Mouse (Mus musculus): ENCODE measurements around the gene Tgm6.

The Tgm6 gene

DNA sequence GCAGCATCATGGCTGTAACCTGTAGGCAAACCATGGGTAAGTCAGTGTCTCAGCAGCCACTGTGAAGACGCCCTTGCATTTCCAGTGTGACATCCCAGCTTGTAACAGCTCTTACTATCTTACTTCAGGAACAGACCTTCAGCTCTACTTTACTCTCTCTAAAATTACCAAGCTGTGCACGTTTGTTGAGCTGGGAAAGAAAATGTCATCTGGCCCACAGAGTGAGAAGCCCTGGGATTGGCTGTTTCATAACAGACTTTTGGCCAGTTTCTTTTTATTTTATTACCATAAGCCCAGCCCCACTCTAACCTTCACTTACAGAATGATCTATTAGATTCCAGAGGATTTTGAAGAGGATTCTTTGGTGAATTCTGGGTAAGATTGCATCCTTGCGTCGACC lies at the start of gene Tgm6:
Gene Tgm6, plus strand, starts transcription at position 301 of the 400 bp plus-strand sequence.
- DNase-seq (ENCODE audit: low read depth, low spot score) = no peak

DNA sequence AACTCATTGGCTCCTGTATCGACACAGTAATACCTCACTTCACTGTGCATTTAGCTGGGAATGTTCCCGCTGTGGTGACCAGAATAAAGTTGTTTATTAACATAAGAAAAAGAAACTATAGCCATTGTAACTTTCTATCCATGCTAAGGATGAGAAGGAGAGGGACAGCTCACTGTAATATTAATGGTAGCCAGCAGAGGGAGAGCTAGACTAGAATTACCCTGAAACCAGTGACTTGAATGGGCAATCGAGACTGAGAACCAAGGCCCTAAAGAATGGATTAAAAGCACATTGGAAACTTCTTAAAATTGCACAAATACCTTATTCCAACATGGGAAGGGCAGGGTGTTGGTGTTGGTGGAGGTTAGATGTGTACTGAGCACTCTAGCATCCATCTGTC lies 44.0 kb upstream of the Tgm6 start:
- DNase-seq (ENCODE audit: low read depth, low spot score) = peak; percentile 18

DNA sequence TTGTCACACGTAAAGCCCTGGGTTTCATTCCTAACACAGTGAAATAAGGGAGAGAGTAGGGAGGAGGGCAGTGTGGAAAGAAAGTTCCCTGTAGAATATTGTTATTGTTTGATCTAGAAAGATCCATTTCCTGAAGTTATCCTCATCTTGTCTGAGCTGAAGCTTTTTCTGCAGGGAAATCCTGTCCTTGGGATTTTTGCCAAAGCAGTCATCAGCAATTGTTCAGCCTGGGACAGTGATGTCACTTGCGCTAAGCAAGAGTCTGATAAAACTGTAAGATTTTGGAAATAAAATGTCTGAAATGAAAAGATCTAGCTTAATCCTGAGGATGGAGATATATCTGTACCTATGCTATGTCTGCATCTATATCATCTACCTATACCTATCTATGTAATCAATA lies 41.8 kb upstream of the Tgm6 start:
- DNase-seq (ENCODE audit: low read depth, low spot score) = no peak

DNA sequence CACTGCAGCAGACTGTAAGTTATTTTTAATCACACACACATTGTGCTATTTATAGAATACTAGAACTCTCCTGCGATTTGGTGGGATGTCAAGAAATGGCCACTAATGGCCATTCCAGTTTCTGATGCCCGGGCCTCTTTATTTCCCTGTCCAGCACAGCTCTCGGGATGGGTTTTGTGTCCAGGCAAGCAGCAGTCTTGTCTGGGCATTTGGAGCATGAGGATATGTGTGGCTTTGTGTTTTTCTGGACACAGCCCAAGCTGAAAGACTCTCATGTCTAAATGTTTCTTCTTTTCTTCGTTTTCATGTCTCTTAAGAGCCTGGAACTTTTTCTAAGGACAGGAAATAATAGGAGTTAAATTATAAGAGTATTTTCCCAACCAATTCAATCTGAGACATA lies 588 bp downstream of the Tgm6 start:
- DNase-seq (ENCODE audit: low read depth, low spot score) = no peak

DNA sequence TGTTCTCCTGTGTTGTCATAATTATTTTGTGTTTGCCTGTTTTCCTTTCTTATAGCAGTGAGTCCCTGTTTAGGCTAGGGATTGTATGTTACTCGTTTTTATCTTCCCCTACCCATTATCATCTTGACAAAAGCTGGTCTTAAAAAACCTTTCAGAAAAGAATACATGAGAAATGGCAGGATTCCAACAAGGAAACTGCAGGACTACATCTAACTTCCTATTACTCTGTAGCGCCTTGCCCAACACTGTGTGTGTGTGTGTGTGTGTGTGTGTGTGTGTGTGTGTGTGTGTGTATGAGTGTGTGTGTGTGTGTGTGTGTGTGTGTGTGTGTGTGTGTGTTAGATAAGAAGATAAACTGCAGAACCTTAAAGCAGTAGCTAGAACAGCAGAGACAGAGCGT lies 1.2 kb downstream of the Tgm6 start:
- DNase-seq (ENCODE audit: low read depth, low spot score) = no peak

DNA sequence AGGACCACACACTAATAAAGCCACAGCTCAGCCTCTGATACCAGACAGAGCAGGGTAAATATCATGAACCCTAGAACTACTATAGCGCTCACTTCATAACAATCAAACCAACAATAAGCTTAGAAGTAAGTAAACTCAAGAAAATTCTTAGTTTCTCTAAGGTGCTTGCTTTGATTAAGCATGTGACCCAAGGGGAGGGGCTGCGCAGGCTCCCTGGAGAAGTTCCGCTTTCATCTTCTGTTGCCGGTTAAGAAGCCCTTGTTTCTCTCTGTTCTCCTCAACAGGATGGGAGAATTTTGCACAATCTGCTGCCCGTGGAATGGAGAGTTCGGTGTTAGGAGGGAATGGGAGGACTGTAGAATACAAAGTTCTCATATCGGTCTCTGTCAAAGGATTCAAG lies 6.4 kb downstream of the Tgm6 start:
- no peak for DNase-seq (ENCODE audit: low read depth, low spot score)

DNA sequence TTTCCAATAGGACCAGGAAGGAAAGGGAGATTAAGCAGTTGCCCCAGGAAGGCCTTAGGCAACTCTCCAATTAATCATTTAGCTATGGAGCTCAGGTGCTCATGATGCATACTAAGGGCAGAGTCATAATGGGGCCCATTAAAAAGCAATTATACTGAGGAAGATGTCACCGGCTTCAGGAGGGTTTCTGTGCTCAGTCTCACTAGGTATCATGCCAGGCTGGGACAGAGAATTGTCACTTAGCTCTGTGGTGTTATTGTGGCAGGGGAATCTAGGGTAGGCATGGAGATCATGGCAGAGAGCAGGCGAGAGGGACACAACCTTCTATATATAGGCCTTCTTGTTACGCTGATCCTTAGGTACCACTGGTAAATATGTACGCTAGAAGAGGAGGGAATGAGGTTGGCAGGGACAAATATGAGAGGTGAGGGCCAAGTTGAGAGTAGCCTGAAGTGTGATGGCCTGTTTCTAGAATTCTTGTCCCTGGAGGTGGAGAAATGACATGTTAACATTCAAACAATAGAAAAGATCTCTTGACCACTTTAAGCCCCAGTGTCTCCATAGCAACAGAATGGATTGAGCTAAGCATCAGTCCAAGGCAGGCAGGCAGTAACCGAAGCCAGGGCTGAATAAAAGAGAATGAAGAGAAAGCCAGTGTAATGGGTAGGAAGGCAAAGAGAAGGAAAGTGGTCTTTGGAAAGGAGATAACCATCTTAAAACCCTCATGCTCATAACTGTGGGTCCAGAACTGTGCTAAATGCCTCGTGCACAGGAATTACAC lies 13.3 kb downstream of the Tgm6 start:
- DNase-seq (ENCODE audit: low read depth, low spot score) = no peak

DNA sequence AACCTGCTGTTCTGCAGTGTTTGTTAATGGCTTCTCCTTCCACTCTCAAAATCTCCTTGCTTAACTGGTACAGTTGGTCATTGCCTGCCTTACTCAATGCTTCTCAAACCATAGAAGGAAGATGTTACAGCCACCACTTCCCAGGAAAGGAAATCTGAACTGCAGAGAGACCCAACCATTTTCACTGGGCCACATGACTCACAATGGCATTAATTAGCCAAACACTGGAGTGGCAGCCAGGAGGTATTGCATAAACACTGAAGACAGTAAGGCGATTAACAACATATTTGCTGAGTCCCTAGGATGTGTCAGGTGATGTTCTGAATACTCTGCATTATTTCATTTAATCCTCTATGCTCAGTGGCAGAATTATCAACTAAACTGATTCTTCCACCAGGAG lies 13.9 kb downstream of the Tgm6 start:
- DNase-seq (ENCODE audit: low read depth, low spot score) = no peak

DNA sequence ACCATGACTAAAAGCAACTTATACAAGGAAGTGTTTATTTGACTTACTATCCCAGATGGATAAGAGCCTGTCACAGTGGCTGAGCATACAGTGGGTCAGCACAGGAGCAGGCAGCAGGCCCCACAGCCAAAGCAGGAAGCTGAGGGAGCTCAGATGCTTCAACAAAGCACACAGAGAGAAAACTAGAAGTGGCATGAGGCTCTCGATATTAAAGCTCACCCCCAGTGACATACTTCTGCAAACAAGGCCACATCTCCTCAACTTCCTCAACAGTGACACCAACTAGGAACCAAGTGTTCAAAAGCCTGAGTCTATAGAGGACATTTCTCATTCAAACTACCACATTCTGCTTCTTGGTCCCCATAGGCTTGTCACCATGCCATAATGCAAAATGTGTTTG lies 17.5 kb downstream of the Tgm6 start:
- DNase-seq (ENCODE audit: low read depth, low spot score) = no peak

DNA sequence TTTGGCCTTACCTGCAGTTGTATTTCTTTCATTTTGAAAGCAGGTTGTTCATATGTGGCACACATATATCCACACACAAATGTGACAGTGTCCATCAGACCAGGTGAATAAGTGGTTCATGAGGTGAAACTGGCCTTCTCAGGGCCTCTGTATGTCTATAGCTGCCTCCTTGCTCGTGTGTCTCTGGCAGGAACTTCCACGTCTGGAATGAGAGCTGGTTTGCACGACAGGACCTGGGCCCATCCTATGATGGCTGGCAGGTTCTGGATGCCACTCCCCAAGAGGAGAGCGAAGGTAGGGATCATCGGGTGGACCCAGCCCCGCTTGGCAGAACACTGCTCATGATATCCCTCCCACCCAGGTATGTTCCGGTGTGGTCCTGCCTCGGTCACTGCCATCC lies 30.8 kb downstream of the Tgm6 start:
- DNase-seq (ENCODE audit: low read depth, low spot score) = no peak

DNA sequence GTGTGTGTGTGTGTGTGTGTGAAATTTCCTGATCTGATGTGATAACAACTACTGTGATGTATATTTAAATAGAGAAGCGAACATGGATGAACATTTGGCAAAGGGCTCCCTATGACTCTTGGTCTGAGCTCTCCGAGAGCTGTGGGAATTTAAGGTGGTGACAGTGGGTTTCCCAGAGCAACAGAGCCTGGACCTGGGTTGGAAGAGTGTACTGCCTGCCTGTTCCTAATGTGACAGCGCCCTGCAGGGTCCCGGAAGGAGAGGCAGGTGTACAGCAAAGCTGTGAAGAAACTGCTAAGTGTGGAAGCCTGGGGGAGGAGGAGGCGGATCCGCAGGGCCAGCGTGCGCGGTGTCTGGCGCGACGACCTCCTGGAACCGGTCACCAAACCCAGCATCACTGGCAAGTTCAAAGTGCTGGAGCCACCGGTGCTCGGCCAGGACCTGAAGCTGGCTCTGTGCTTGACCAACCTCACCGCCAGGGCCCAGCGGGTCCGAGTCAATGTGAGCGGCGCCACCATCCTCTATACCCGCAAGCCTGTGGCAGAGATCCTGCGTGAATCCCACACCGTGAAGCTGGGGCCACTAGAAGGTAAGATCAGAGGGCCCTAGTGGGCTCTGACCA lies 32.6 kb downstream of the Tgm6 start:
- no peak for DNase-seq (ENCODE audit: low read depth, low spot score)

DNA sequence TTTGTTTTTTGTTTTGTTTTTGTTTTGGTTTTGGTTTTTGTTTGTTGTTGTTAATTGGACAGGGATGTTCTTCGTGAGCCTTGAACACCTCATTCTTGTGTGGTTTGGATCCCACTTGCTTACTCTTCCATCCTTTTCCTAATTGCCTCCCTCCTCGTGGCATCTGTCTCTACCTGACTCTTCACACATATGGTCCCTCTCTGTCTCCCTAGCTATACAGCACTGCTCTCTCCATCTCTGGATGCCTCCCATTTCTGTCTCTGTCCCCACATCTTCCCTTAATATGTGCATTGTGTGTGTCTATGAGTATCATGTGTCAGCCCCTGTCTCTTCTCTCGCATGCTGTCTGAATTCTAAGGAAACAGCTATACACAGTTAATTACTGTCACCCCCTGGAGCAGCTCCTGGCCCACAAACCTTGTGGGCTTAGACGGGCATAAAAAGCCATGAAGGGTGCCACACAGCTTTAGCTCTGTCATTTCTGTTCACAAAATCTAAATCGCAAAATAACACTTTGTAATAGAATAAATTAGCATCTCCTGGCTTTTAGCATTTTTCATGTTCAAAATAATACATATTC lies 34.0 kb downstream of the Tgm6 start:
- no peak for DNase-seq (ENCODE audit: low read depth, low spot score)

DNA sequence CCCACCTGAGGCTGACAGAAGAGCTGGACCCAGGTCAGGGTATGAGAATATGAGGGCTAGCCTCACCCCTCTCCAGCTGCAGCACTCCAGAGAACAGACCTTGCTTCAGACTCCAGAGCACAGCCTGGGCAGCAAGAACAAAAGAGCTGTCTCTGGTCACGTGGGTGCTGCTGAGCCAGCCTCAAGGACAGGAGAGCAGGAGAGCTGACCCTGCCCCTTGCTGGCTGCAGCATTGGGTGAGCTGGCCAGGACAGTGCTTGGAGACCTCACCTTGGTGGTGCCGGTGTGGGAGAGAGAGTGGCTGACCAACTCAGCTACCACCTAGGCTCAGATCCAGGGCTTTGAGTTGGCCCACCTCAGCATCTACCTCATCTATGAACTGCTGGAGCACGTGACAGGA lies 43.0 kb downstream of the Tgm6 start:
- no peak for DNase-seq (ENCODE audit: low read depth, low spot score)

DNA sequence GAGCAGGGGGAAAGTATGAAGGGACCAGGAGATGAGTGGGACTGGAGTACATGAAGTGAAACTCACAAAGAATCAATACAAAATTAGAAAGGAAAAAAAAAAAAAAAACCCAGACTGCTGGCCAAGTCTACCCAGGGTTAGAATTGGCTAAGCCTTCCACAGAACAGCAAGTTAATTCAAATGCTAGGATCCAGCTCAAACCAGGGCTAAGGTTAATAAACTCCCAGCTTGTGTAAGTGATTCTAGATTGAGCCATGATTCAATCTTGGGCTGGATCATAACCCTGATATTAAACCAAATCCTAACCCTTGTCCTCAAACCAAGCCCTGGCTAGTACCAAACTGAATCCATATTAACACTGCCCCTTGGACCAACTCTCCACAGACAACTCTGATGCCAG lies 43.6 kb downstream of the Tgm6 start:
- no peak for DNase-seq (ENCODE audit: low read depth, low spot score)

DNA sequence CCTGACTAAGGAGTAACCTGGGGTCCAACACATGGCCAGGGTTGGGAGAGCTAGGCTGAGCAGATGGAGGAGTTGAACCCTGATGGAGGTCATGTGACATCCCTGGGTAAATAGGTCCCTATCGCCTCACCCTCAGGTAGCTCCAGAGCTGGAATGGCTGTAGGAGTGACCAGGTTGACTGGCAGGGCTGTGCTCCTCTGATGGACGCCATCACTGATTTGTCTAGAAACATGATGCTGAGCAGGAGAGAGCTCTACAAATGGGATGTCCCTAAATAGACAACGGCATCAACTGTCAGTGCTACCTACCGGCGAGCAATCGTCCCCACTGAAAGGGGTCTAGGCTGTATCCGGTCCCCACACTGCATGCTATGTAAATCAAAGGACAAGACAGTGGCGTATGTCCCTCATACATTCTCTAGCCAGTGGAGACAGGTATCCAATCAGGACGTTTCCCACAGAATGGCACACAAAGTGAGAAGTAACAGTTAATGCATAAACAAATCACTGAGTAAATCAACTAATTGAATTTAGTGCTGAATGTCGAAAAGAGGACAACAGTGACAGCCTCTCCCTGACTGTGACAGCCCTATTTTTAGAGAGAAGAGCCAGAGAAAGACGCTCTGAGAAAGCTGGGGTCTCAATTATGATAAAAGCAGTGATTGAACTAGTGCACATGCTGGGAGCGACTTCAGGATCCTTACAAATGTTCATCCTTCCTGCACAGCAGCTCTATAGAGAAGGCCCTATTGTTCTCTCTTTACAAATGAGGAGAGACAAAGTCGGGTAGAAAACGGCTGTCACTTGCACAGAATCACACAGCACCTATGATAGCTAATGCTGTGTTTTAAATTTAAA lies 45.2 kb downstream of the Tgm6 start:
- DNase-seq (ENCODE audit: low read depth, low spot score) = no peak

DNA sequence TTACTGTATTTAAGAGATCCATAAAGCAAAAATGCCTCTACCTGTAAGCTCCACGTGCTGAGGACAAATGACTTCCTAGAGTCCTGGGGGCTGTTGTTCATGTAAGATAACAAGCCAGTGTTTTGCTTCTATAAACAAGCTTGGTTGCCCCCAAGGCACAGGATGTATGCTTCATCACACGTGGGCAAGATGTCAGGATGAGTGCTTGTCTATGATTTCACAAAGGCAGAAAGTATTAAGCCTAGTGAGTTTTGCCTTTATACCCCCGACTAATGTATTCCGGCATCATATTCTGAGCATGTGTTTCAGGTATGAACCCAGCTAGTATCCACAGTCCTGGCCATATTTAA lies 45.8 kb downstream of the Tgm6 start:
- DNase-seq (ENCODE audit: low read depth, low spot score) = no peak

DNA sequence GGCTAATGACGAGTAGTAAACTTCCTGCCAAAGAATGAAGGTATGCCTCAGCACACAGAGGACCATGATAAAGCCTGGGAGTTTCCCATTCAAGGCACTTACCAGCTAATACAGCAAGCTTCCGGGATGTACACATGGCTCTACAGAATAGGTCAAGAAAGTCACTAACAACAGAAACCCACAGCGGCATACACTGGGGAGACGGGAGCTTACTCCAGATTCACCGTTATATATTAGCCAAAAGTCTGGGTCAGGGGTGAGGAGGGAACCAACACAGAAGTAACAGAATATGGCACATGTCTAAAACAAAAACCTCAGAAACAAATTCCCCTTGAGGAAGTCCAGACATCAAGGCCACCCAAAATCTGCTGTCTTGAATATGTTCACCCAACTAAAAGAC lies 50.5 kb downstream of the Tgm6 start:
- no peak for DNase-seq (ENCODE audit: low read depth, low spot score)

DNA sequence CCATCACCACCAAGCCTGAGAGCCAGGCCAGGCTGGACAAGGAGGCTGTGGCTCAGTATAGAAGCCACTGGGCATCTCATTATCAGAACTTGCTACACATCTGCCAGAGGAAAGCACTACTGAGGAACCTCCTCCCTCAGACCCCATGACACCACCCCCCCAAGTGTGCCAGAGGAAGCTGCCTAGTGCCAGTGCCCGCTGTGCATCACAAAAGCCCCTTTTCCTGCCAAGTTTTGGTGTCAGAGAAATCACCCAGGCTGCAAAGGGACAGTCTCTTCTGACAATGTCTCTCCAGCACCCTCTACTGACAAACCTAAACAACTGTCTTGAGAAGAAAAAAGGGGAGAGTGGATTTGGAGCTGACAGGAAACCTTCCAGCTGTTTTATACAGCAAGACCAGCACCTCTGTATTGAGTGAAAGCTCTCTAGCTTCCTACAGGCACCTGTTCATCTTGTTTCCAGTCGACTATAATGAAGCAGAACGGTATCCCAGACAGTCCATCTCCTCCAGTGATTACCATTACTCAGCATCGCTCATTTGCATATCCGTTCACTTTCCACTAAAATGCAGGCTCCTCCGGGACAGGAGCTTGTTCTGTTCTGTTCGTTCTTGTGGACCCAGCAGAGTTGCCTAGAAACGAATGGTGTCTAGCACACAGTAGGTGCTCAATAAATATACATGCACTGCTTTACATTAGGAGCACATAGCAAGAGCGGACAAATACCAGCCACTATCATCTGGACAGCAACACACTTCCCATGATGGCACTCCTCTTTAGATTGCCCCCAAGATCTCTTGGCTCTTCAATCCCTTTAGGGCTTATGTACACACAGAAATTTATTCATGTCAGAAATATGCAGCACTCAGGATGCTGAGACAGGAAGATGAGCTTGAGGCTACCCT lies 54.3 kb downstream of the Tgm6 start:
- DNase-seq (ENCODE audit: low read depth, low spot score) = peak; percentile 68

DNA sequence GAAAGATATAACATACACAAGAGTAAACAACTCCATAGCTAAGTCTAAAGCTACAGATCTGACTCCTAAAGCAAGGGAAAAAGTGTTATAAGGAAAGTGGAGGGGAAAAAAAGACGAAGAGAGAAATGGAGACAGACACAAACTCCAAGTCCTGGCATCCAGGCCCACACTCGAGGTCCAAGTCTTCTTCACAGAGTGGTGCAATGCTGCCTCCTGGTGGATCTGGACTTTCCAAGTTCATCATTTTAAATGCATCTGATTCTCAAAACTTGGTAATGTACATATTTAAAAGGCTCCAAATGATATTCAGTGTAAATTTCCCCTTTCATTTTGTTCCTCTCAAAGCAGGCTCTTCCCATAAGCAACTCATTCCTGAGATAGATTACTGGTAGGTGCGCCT lies 55.6 kb downstream of the Tgm6 start:
- no peak for DNase-seq (ENCODE audit: low read depth, low spot score)

DNA sequence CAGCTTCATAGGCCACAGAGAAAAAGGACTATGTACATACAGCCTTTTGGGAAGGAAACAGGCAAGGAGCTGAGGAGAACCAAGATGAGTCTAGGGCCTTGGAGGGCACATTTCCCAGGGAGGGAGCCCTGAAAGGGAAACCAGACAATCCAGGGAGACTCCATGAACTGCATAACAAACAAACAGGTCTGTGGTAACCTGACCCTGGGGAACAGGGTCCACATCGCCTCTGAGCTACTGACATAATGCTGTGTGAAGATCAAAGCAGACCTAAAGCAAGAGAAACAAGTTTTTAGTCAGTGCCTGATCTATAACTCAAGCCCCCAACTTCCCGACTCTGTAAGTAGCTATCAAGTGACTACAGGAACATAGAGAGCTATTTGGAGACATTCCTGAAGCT lies 59.5 kb downstream of the Tgm6 start:
- no peak for DNase-seq (ENCODE audit: low read depth, low spot score)

DNA sequence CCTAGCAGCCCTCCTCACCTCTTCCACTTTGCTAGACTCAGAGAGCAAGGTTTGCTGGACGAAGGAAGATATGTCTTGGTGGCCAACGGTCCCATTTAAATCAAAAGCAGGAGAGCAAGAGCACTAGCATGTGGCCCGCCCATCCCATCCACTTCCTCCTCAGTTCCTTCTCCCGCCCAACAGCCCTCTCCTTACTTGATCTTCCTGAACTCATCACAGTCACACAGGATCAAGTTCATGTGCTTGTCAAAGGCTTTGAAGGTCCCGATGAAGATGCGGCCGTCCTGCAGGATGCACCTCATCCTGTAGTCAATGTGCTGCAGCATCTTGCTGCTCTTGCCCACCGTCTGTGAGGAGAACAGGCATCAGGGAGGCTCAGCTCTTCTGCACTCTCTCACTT lies 64.6 kb downstream of the Tgm6 start:
- no peak for DNase-seq (ENCODE audit: low read depth, low spot score)

DNA sequence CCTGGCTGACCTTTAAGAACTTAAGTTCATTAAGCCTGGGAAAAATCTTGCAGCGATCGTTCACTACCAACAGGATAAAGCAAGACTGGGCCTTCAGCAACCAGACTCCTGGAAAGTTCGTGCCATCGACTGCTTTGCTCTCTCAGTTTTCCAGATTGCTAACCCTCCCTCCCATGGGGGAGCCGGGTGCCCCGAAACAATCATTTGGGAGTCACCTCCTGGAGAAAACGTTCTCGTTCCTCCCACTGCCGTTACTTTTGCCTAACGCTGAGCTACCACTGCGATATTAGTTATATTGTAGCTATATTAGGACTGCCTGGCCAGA lies 66.1 kb downstream of the Tgm6 start:
- DNase-seq (ENCODE audit: low read depth, low spot score) = no peak
